Mouse (Mus musculus) embryonic facial prominence, embryonic 11.5 days (tissue): ENCODE results near the gene Pgbd5. TPM values are rescaled to one million over a fixed set of nuclear protein-coding genes. Genes with fewer than 3 reads are reported as not detected.

ENCODE experiments used
- ATAC-seq: fragments of 200-750 bp; cut with Nextera tagmentation; replicated peaks from 2 replicates; pipeline ENCODE4 v1.8.0; 2017; ENCODE audit warnings: low read depth; ENCODE audit not compliant: insufficient number of reproducible peaks, low FRiP score, low TSS enrichment
- DNase-seq: peaks from one replicate; pipeline ENCODE4 v3.0.0-alpha.2; 2015; ENCODE audit warnings: low spot score
- H3K27ac ChIP-seq: fragments of 300-500 bp; sonication (generic); replicated peaks from 2 replicates; pipeline ENCODE4 v1.5.1; 2014; ENCODE audit warnings: mild to moderate bottlenecking, low read depth, low read length, control low read depth
- H3K27me3 ChIP-seq: fragments of 300-500 bp; sonication (generic); 2 replicates; pipeline ENCODE4 v1.6.1; 2014; ENCODE audit warnings: mild to moderate bottlenecking, low read length, moderate library complexity, mixed read lengths; ENCODE audit not compliant: control insufficient read depth, insufficient read depth
- H3K36me3 ChIP-seq: fragments of 300-500 bp; sonication (generic); replicated peaks from 2 replicates; pipeline ENCODE4 v1.6.1; 2014; ENCODE audit warnings: low read depth, mild to moderate bottlenecking, low read length, moderate library complexity, mixed read lengths; ENCODE audit not compliant: control insufficient read depth, insufficient read depth
- H3K4me1 ChIP-seq: fragments of 300-500 bp; sonication (generic); 2 replicates; pipeline ENCODE4 v1.6.1; 2014; ENCODE audit warnings: low read length, mixed read lengths; ENCODE audit not compliant: control insufficient read depth, insufficient read depth
- H3K4me2 ChIP-seq: fragments of 300-500 bp; sonication (generic); 2 replicates; pipeline ENCODE4 v1.6.1; 2014; ENCODE audit warnings: low read depth, mild to moderate bottlenecking, control low read depth, low read length, moderate library complexity
- H3K4me3 ChIP-seq: fragments of 300-500 bp; sonication (generic); 2 replicates; pipeline ENCODE4 v1.5.1; 2014; ENCODE audit warnings: low read depth, low read length, control low read depth
- H3K9ac ChIP-seq: fragments of 300-500 bp; sonication (generic); replicated peaks from 2 replicates; pipeline ENCODE4 v1.6.1; 2014; ENCODE audit warnings: mild to moderate bottlenecking, control low read depth, low read length
- H3K9me3 ChIP-seq: fragments of 300-500 bp; sonication (generic); replicated peaks from 2 replicates; pipeline ENCODE4 v1.6.1; 2016; ENCODE audit warnings: mild to moderate bottlenecking, low read length, inconsistent platforms, mixed read lengths; ENCODE audit not compliant: control insufficient read depth
- WGBS: fragments of 180-500 bp; shearing (Covaris S2); extraction: QIAGEN DNeasy Blood & Tissue Kit; methylation state at CpG from one replicate; pipeline ENCODE4 v1.1.7; 2014; 5-methylcytosine and 5-hydroxymethylcytosine counted together
- polyA plus RNA-seq: library from polyadenylated mRNA; unstranded; fragments of >200 nt; fragmentation: Nextera tagmentation; extraction: Ambion mirVana; gene quantifications from 2 replicates; pipeline ENCODE4 v1.2.1, GENCODE M21; 2014

Gene Pgbd5
- polyA plus RNA-seq = 2.3 TPM in 2 replicates

GRCm38 (mm10) chr8:124439558-124439957 lies at the start of gene Pgbd5:
Gene Pgbd5 (minus strand): TSS chr8:124439658.
- no peak for ATAC-seq
- Histone ChIP-seq H3K4me1 (no peaks in the 10 kb centered on the region), H3K4me3 (no peak within 1 kb of the TSS), H3K9ac (no peak within 1 kb of the TSS), H3K27me3 (no peaks in the 10 kb centered on the region), H3K27ac (no peak within 1 kb of the TSS), H3K36me3 (no peaks in the 10 kb centered on the region), H3K4me2 (no peak within 1 kb of the TSS), H3K9me3 (no peaks in the 10 kb centered on the region)
- 69% methylated on average over 6 of the region's 6 CpGs for WGBS
- no peak for DNase-seq

DNA sequence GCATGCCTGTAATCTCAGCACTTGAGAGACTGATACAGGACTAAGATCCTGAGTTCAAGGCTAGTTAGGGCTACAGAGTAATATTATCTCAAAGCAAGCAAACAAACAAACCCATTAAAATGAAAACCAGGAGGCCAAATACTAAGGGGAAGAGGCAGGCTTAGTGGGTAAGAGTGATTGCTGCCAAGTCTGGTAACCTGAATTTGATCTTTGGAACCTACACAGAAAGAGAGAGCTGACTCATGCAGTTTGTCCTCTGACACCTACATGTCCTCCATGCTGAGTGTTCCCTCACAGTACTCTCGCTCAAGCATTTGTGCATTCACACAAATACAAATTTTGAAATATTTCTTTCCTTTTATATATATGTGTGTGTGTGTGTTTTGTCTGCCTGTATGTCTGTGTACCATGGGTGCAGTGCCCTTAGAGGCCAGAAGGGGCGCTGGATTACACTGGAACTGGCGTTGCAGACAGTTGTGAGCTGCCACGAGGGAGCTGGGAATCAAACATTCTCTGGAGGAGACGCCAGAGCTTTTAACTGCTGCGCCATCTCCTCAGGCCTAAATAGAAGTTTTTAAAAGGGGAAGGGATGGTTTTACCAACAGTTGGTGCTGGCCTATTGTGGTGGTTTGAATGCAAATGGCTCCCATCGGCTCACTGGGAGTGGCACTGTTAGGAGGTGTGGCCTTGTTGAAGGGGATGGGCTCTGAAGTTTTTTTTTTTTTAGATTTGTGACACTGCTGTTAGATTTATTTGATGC lies 44.1 kb upstream of the Pgbd5 start:
- Histone ChIP-seq H3K4me1 (no peaks in the 10 kb centered on the region), H3K4me3 (no peak overlapping the region), H3K9ac (no peak overlapping the region), H3K27ac (no peak overlapping the region), H3K27me3 (no peaks in the 10 kb centered on the region), H3K4me2 (no peak overlapping the region), H3K9me3 (no peaks in the 10 kb centered on the region), H3K36me3 (no peaks in the 10 kb centered on the region)
- ATAC-seq (no peak), DNase-seq (no peak)
- 70% methylated on average over 7 of the region's 7 CpGs for WGBS

DNA sequence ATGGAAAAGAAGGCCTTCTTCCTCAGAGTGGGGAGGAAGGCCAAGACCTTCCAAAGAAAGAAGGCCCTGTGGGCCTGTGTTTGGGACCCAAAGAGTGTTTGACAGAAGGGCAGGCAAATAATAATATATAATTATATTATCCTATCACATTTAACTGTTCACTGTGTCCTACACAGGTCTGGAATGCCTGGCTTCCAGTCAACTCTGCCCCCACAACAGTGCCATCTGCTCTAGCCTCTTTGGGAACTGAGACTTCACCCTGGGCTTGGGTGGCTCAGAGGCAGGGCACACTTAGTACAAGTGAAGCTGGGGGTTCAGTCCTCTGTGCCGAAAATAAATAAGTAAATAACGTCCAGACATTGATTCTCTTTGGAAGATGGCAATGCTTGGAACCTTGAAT lies 43.3 kb upstream of the Pgbd5 start:
- no peak overlapping the region for H3K9ac ChIP-seq
- no peaks in the 10 kb centered on the region for H3K4me1 ChIP-seq
- no peak overlapping the region for H3K27ac ChIP-seq
- WGBS = 96% methylated on average over 2 of the region's 2 CpGs
- ATAC-seq (no peak), DNase-seq (no peak)
- no peak overlapping the region for H3K4me2 ChIP-seq
- H3K27me3 ChIP-seq = no peaks in the 10 kb centered on the region
- no peak overlapping the region for H3K4me3 ChIP-seq
- H3K36me3 ChIP-seq = no peaks in the 10 kb centered on the region
- H3K9me3 ChIP-seq = no peaks in the 10 kb centered on the region

GRCm38 (mm10) chr8:124480321-124480720 lies 40.9 kb upstream of the Pgbd5 start:
- Histone ChIP-seq H3K27me3 (no peaks in the 10 kb centered on the region), H3K4me2 (no peak overlapping the region), H3K27ac (no peak overlapping the region), H3K9me3 (no peaks in the 10 kb centered on the region), H3K4me1 (no peaks in the 10 kb centered on the region), H3K36me3 (no peaks in the 10 kb centered on the region), H3K9ac (no peak overlapping the region), H3K4me3 (no peak overlapping the region)
- ATAC-seq (no peak), DNase-seq (no peak)
- WGBS = 88% methylated on average over 8 of the region's 8 CpGs

GRCm38 (mm10) chr8:124479251-124479650 lies 39.8 kb upstream of the Pgbd5 start:
- WGBS = 87% methylated on average over 3 of the region's 3 CpGs
- Histone ChIP-seq H3K4me2 (no peak overlapping the region), H3K4me1 (no peaks in the 10 kb centered on the region), H3K27me3 (no peaks in the 10 kb centered on the region), H3K9me3 (no peaks in the 10 kb centered on the region), H3K36me3 (no peaks in the 10 kb centered on the region), H3K9ac (no peak overlapping the region), H3K4me3 (no peak overlapping the region), H3K27ac (no peak overlapping the region)
- ATAC-seq (no peak), DNase-seq (no peak)

DNA sequence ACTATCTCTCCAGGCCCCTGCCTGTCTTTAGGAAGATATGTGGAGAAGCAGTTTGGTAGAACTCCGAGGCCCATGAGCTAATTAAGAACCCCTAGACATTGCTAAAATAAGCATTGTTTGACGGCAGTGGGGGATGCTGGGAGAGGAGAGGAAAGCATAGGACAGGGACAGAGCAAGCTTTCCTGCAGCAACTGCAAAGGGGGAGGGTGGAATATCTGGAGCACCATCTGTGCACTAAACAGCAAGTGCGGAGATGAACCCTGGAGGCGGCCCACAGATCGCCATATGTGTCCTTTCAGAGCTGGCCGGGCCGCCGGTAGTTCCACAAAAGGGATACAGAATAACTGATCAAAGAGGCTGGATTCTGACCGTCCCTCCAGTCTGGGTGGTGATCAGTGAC lies 37.2 kb upstream of the Pgbd5 start:
- no peak overlapping the region for H3K4me2 ChIP-seq
- no peak overlapping the region for H3K4me3 ChIP-seq
- H3K9me3 ChIP-seq = no peaks in the 10 kb centered on the region
- DNase-seq = no peak
- no peaks in the 10 kb centered on the region for H3K36me3 ChIP-seq
- no peak overlapping the region for H3K27ac ChIP-seq
- no peak overlapping the region for H3K9ac ChIP-seq
- H3K4me1 ChIP-seq = no peaks in the 10 kb centered on the region
- no peak for ATAC-seq
- no peaks in the 10 kb centered on the region for H3K27me3 ChIP-seq
- 69% methylated on average over 9 of the region's 9 CpGs for WGBS

DNA sequence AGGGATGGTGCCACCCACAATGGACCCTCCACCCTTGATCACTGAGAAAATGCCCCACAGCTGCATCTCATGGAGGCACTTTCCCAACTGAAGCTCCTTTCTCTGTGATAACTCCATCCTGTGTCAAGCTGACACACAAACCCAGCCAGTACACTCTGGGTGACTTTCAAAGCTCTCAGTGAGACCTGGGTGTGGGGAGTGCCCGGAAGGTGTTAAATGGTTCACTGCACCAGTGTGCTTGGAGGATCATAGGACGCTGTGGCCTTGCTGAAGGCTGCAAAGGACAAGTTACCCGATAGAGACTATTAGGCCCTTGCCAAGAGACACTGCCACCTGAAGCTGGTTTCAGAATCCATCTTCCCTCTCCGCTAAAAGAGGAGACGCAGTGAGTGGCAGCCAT lies 36.2 kb upstream of the Pgbd5 start:
- Histone ChIP-seq H3K27me3 (no peaks in the 10 kb centered on the region), H3K4me1 (no peaks in the 10 kb centered on the region), H3K4me2 (no peak overlapping the region), H3K36me3 (no peaks in the 10 kb centered on the region), H3K4me3 (no peak overlapping the region), H3K9ac (no peak overlapping the region), H3K27ac (no peak overlapping the region), H3K9me3 (no peaks in the 10 kb centered on the region)
- WGBS = 86% methylated on average over 5 of the region's 5 CpGs
- DNase-seq = no peak
- ATAC-seq = no peak

- no peak overlapping the region for H3K4me2 ChIP-seq
- H3K27me3 ChIP-seq = no peaks in the 10 kb centered on the region
- H3K36me3 ChIP-seq = no peaks in the 10 kb centered on the region
- ATAC-seq (no peak), DNase-seq (no peak)
- no peaks in the 10 kb centered on the region for H3K9me3 ChIP-seq
- H3K27ac ChIP-seq = no peak overlapping the region
- no peaks in the 10 kb centered on the region for H3K4me1 ChIP-seq
- no peak overlapping the region for H3K4me3 ChIP-seq
- WGBS = 78% methylated on average over 2 of the region's 2 CpGs
- H3K9ac ChIP-seq = no peak overlapping the region
These were observed 25.2 kb upstream of the Pgbd5 start for GRCm38 (mm10) chr8:124464641-124465040.
